Mouse (Mus musculus) adrenal gland, postnatal 14 days (tissue): ENCODE data around the gene Tle1. TPM values are rescaled to one million over a fixed set of nuclear protein-coding genes. Genes with fewer than 3 reads are reported as not detected.

Experiments
- DNase-seq: peaks from one replicate; pipeline ENCODE4 v3.0.0; 2021; ENCODE audit warnings: mixed read lengths
- total RNA-seq: library from RNA; stranded (reverse); gene quantifications from 2 replicates; pipeline ENCODE4 v1.2.3, GENCODE M21; 2021

Tle1 gene
- total RNA-seq, 1 experiment from 2014 or later = 45.7 TPM

DNA sequence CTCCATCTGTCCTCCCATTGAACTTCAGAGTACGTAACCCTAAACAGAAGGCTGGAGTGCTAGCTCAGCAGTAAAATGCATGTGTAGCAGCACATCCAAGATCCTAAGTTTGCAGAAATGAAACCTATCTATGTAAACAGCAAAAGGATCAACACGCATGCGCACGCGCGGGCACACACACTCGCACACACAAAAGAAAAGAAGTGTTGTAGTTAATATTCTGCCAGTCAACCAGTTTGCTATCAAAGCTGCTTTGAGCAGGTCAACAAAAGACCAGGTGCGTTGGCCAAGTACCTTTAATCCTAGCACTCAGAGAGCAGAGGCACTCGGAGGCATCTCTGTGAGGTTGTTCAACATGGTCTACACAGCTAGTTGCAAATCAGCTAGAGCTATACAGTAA, 35.0 kb downstream of the Tle1 start:
- no peak for DNase-seq

DNA sequence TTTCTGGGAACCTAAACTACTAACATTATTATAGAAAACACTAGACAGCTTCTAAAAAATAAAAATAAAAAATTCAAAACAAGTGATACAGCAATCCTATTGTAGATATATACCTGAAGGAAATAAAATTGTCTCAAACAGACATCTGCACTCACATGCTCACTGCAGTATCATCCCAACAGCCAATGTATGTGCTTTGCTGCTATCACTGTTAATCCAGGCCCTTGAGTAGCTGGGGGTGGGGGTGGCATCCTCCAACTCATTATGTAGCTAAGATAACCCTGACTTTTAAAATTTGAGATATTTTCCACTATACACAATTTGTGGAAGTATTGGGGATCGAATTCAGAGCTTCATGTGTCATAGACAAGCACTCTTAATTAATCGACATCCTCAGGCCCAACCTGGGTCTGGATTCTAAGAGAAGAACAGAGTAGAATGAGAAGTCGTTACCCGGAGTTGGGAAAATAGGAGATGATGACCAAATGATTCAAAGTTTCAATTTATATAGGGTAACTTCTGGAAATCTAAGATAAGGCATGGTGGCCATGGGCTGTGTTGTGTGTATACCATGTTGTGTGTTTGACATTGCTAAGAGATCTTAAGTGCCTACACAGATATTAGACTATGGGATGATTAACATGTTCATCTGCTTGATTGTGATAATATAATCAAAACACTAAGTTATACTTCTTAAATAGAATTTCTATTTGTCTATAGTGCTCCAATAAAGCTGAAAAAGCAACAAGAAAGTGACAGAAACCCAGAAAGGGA, 38.1 kb downstream of the Tle1 start:
- DNase-seq = no peak

- DNase-seq = no peak
These were observed 40.6 kb downstream of the Tle1 start for GRCm38 (mm10) chr4:72160102-72160511.

DNA sequence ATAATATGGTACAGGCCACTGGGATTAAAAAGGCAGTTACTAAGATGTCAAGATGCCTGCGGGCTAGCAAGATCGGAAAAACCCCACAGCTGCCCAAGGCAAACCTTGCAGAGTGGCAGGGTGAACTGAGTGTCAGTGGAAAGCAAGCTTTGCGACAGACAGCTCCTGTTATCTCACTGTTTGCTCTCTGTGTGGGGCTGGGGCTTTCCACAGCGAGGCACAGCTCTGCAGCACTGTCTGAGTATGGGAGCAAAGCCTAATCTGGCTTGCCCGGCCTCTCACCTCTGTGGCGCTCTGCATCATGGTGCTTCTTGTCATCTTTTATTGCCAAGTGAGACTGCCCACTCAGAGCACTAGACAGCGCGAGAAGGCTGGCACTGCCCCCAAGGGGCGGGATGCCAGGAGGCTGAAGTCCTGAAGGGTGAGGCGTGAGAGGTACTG, 42.8 kb downstream of the Tle1 start:
- DNase-seq = peak; percentile 12

GRCm38 (mm10) chr4:72150460-72151131, 50.1 kb downstream of the Tle1 start:
- no peak for DNase-seq

GRCm38 (mm10) chr4:72146003-72146402, 54.7 kb downstream of the Tle1 start:
- DNase-seq = no peak

DNA sequence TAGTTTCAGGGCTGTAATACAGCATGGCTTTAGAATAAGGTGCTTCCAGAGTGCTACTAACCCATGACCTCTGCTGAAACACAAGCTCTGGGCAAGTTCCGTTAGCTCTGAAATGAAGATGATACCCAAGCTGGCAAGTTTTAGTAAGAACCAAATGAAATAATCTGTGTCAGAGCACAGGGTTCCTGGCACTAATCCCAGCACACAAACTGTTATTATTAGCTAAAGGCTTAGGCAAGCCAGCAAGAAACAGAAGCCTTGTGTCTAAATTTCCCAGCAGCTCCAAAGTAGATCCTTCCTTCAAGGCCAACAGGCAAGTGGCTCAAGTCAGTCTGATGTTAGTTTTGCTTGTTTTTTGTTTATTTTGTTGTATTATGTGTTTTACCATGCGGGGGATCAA, 56.2 kb downstream of the Tle1 start:
- no peak for DNase-seq

GRCm38 (mm10) chr4:72140706-72141105, 60.0 kb downstream of the Tle1 start:
- no peak for DNase-seq

GRCm38 (mm10) chr4:72139475-72140120, 61.1 kb downstream of the Tle1 start:
- peak; percentile 11 for DNase-seq

GRCm38 (mm10) chr4:72138264-72139080, 62.2 kb downstream of the Tle1 start:
- DNase-seq = no peak

DNA sequence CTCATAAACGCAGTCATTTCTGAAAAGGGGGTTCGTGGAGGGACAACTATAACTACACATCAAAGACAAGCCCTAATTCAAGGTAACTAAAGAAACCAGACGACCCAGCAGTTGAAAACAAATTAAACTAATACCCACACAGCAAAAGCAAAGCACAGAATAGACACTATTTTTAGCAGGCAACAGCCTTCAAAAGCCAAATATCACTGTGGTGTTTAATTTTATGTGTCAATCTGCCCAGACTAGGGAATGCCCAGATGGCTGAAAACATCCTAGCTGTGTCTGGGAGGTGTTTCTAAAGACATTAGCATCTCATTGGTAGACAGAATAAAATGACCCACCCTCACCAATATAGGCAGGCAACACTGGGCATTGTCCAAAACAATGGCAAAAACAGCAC, 68.1 kb downstream of the Tle1 start:
- DNase-seq = no peak

GRCm38 (mm10) chr4:72127596-72127995, 73.1 kb downstream of the Tle1 start:
- DNase-seq = no peak

DNA sequence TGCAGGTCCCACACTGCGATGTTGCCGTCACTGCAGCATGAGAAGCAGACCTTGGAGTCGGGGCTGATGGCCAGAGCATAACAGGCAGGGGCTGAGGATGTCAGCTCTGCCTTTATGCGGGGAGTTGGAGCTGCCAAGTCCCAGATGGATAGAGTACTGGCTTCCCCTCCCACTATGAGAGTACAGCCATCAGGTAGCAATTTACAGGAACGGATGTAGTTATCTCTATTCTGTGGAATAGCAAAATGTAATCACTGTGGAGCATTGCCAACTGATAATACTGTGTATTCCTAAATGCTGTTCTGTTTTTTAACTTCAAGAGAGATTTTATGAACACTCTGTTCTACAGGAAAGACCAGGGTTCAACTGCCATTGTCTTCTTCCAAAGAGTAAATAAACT, 75.9 kb downstream of the Tle1 start:
- DNase-seq = no peak

- DNase-seq = no peak
These were observed 77.9 kb downstream of the Tle1 start for GRCm38 (mm10) chr4:72122837-72123236.

DNA sequence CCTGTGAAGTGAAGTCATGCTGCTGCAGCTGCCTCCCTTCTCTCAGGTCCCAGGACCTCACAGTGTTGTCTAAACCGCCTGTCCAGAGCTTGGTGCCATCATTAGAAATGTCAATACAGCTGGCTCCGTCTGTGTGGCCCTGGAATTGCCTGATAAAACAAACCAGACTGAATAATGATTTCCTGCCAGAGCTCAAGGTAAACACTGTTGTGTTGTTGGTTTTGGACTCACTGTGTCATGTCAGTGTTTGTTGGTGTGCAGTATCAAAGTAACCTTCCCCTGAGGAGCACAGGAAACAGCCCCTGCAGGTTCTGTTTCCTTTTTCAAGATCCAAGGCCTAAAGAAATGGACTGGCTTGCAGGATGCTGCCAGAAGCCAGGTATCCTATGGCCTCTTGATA, 78.4 kb downstream of the Tle1 start:
- no peak for DNase-seq

DNA sequence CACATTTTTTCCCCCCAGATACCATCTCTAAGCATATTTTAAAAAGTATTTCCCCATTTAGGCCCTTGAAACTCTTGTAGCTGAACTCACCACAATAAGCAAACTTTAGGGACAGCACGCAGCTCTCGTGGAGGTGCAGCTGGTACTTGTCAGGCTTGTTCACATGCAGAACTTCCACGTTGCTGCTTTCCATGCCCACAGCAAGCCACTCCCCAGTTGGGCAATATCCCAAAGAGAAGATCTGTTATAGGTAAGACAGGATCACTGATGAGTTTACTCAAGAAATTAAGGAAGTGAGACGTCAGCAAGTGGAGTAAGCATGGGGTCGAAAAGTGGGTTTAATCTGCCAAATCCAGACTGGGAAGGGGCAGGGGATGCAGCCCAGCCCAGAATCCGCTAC, 80.7 kb downstream of the Tle1 start:
- DNase-seq = no peak

GRCm38 (mm10) chr4:72105702-72106101, 95.0 kb downstream of the Tle1 start:
- DNase-seq = no peak

DNA sequence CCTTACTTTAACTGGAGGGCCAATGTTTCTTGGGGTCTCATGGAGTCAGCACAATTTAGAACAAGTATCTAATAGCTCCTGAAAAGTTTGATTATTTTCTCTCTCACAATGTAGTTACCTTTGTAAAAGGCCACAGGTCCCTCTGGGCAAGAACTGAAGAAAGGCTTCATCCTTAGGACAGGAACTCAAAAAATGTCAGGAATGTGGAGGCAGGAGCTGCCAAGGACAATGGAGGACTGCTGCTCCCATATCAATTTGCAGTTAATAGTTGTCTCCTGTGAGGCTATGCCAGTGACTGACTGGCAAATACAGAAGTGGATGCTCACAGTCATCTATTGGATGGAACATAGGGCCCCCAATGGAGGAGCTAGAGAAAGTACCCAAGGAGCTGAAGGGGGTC, 96.5 kb downstream of the Tle1 start:
- DNase-seq = no peak

DNA sequence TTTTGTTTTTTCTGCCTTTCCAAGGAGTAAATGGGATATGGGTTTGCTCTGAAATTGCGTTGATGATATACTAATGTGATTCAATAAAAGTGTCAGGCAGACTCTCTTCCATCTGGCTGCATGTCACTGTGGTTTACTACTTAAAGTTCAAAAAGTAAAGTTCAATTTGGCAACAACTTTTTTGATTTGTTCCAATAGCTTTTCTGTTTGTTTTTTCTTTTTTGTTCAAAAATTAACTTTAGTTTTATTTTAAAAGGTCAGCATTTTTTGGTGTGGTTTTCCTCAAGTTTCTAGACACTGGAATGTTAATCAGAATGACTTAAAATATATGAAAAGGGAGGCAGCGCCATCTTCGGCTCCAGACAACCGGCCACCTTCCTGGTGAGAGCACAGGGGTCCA, 112.9 kb downstream of the Tle1 start:
- DNase-seq = no peak

- DNase-seq = no peak
These were observed 131.6 kb downstream of the Tle1 start for GRCm38 (mm10) chr4:72069111-72069534.

DNA sequence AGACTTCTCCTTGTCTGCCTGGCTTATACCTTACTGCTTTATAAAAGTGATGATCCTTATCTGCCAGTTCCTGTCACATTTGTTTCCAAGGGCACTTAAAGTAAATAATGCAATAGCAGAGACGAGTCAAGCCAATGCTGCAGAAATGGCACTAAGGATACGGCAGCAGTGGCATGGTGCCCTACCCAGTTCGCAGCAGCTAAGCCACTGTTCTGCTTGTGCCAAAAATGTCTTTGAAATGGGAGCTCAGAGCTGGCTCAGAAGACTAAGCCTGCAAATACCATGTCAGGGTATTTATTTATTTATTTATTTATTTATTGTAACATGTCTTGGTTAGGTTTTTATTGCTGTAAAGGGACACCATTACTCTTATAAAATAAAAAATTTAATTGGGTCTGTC, 132.8 kb downstream of the Tle1 start:
- DNase-seq = peak; percentile 19
